Mouse (Mus musculus) G1E (cell line): ENCODE data around the gene Ppard. TPM values are rescaled to one million over a fixed set of nuclear protein-coding genes. Genes with fewer than 3 reads are reported as not detected.

ENCODE experiments used
- ATAC-seq: 2 replicates; pipeline ENCODE4 v1.8.0; 2016; ENCODE audit warnings: mild to moderate bottlenecking; ENCODE audit not compliant: insufficient number of reproducible peaks, poor library complexity, low FRiP score, severe bottlenecking; ENCODE audit errors: extremely low read depth
- DNase-seq: peaks from one replicate; pipeline ENCODE4 v3.0.0; 2012; ENCODE audit warnings: low spot score
- H3K27me3 ChIP-seq: 2 replicates; pipeline ENCODE4 v1.6.1; 2012; ENCODE audit warnings: mild to moderate bottlenecking, low read length, inconsistent platforms; ENCODE audit not compliant: insufficient read depth
- H3K36me3 ChIP-seq: replicated peaks from 2 replicates; pipeline ENCODE3; 2012; ENCODE audit warnings: mild to moderate bottlenecking, inconsistent platforms
- H3K4me1 ChIP-seq: 2 replicates; pipeline ENCODE4 v1.6.1; 2012; ENCODE audit warnings: low read depth, low read length, inconsistent platforms, mixed read lengths; ENCODE audit not compliant: insufficient read depth
- H3K4me3 ChIP-seq: 2 replicates; pipeline ENCODE4 v1.5.1; 2012; ENCODE audit warnings: low read depth, mild to moderate bottlenecking, inconsistent platforms, low read length, moderate library complexity, mixed read lengths
- H3K9me3 ChIP-seq: replicated peaks from 2 replicates; pipeline ENCODE4 v1.6.1; 2012; ENCODE audit warnings: inconsistent platforms
- CTCF ChIP-seq: IDR thresholded peaks from 2 replicates; pipeline ENCODE4 v1.5.1; 2012; ENCODE audit warnings: low read depth, low read length, inconsistent platforms, mixed read lengths
- GATA1 ChIP-seq: IDR thresholded peaks from 2 replicates; pipeline ENCODE4 v1.6.1; 2012; ENCODE audit warnings: borderline replicate concordance, low read length, inconsistent platforms, mixed read lengths
- GATA2 ChIP-seq: IDR thresholded peaks from 2 replicates; pipeline ENCODE4 v1.6.1; 2012; ENCODE audit warnings: low read depth, low read length, inconsistent platforms, borderline replicate concordance
- POLR2AphosphoS5 ChIP-seq: IDR thresholded peaks from 2 replicates; pipeline ENCODE4 v1.6.1; 2012; ENCODE audit warnings: low read depth, low read length, inconsistent platforms; ENCODE audit not compliant: insufficient replicate concordance
- TAL1 ChIP-seq: conservative IDR thresholded peaks from 2 replicates; pipeline ENCODE4 v1.6.1; 2012; ENCODE audit warnings: low read depth, low read length, inconsistent platforms, mixed read lengths
- polyA plus RNA-seq: library from polyadenylated mRNA; stranded (reverse); fragments of >175 nt; gene quantifications from 2 replicates; pipeline ENCODE4 v1.2.3, GENCODE M21; 2012
- total RNA-seq, 2 experiments: library from RNA; stranded (forward) in 1 of 2; stranded (reverse) in 1 of 2; fragments of 200-1000 nt in 1 of 2; fragments of >200 nt in 1 of 2; fragmentation: Nextera tagmentation in 1 of 2; gene quantifications; 2 replicates each; pipeline ENCODE4 v1.2.3; 2014 to 2017

Gene Ppard
- total and polyA plus RNA-seq, 3 experiments, result 3.0 to 19.1 (median 17.8) TPM

DNA sequence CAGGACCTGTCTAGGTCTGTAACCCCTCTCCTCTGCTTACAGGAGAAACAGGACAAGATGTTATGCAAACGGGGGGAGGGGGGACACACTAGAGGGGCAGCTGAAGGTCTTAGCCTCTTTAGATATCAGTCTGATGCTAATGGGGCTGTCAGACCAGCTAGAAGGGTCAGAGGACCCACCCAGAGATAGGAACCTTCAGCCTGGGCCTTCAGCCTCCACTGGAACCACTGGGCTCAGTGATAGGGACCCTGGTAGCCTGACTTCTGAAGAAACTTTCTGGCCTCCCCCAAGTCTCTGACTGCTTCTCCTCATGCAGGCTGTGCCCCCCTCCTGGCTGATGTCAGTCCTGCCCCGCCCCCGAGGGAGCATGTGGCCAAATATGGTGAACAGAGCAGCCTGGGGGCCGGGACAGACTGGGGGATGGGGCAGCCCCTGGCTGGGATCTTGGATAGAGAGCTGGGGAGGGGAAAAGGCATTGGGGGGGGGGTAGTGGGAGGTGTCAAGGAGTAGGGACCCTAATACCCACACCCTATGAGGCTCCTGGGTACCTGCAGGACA, 111.6 kb downstream of the Ppard start:
- H3K27me3 ChIP-seq, result peaks cover 58% of the 10 kb centered on the region

GRCm38 (mm10) chr17:28344670-28345069, 112.2 kb downstream of the Ppard start:
- Histone ChIP-seq H3K27me3 (peaks cover 63% of the 10 kb centered on the region), H3K36me3 (peaks cover 7% of the 10 kb centered on the region), H3K4me3 (no peak overlapping the region), H3K9me3 (peaks cover 3% of the 10 kb centered on the region), H3K4me1 (peaks cover 44% of the 10 kb centered on the region)
- TF ChIP-seq POLR2AphosphoS5 (no peak), GATA2 (no peak), CTCF (no peak), TAL1 (no peak)
- ATAC-seq (no peak), DNase-seq (no peak)

More for the DNA sequence above, 111.6 kb downstream of the Ppard start:
- no peak for DNase-seq
- Histone ChIP-seq H3K4me3 (no peak overlapping the region), H3K9me3 (peaks cover 5% of the 10 kb centered on the region), H3K36me3 (peaks cover 9% of the 10 kb centered on the region), H3K4me1 (peaks cover 43% of the 10 kb centered on the region)
- no peak for ATAC-seq
- TF ChIP-seq CTCF (no peak), TAL1 (no peak), POLR2AphosphoS5 (no peak), GATA1 (no peak), GATA2 (no peak)

DNA sequence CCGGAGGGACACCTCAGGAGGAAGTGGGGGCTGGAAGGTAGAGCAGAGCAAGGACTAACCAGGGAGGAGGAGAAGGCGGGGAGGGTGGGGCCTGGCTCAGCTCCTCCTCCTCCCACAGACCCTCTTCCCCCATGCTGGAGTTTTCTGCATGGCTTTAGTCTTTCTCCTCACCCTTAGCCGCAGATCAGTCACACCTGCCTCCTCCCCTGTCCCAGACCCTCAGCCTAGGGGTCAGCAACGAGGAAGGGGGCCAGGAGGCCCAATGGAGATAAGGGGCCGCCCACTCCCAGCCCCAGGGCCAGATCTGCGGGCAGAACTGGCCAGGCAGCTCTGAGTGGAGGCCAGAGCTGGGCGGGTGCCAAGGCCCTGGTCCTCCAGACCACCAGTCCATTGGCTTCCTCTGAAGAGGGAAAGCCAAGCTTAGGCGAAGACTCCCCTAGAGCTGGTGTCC, 112.8 kb downstream of the Ppard start:
- peaks cover 4% of the 10 kb centered on the region for H3K36me3 ChIP-seq
- TF ChIP-seq CTCF (no peak), GATA1 (no peak), GATA2 (no peak), POLR2AphosphoS5 (no peak), TAL1 (no peak)
- no peak overlapping the region; the same call in 1 of the 2 replicates for H3K4me3 ChIP-seq
- H3K27me3 ChIP-seq, result peaks cover 67% of the 10 kb centered on the region
- no peak for DNase-seq
- H3K9me3 ChIP-seq, result no peaks in the 10 kb centered on the region
- H3K4me1 ChIP-seq, result peaks cover 42% of the 10 kb centered on the region
- no peak for ATAC-seq

GRCm38 (mm10) chr17:28345882-28346281, 113.4 kb downstream of the Ppard start:
- no peak overlapping the region for H3K4me3 ChIP-seq
- ATAC-seq (no peak), DNase-seq (no peak)
- peaks cover 39% of the 10 kb centered on the region for H3K4me1 ChIP-seq
- TF ChIP-seq TAL1 (no peak), GATA1 (no peak), CTCF (no peak), GATA2 (no peak), POLR2AphosphoS5 (no peak)
- H3K27me3 ChIP-seq, result peaks cover 68% of the 10 kb centered on the region
- peaks cover 4% of the 10 kb centered on the region for H3K36me3 ChIP-seq
- no peaks in the 10 kb centered on the region for H3K9me3 ChIP-seq

DNA sequence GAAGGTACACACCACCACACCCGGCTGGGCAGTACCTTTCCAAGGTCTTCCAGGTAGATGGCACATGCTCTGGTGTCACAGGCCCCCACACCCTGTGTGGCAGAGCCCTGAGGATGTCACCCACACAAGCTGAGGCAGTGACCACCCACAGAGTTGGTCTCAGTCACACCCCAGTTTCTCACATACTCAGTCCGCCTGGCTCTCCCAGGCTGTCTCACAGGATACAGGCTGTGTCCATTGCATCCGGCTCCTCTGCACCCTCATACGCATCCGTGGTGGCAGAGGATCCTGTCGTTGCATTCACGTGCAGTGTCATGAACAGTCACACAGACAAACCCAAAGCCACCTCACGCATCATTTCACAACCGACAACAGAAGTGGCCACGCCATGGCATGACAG, 114.8 kb downstream of the Ppard start:
- H3K36me3 ChIP-seq, result peaks cover 4% of the 10 kb centered on the region
- ATAC-seq, result no peak
- H3K9me3 ChIP-seq, result no peaks in the 10 kb centered on the region
- no peak for DNase-seq
- no peak for TF ChIP-seq POLR2AphosphoS5
- no peak for TF ChIP-seq TAL1
- TF ChIP-seq GATA2, result no peak
- no peak for TF ChIP-seq GATA1
- TF ChIP-seq CTCF, result no peak
- no peak overlapping the region for H3K4me3 ChIP-seq
- peaks cover 72% of the 10 kb centered on the region for H3K27me3 ChIP-seq
- H3K4me1 ChIP-seq, result peaks cover 44% of the 10 kb centered on the region

- DNase-seq (no peak), ATAC-seq (no peak)
- Histone ChIP-seq H3K4me1 (peaks cover 48% of the 10 kb centered on the region), H3K27me3 (peaks cover 72% of the 10 kb centered on the region), H3K4me3 (no peak overlapping the region), H3K9me3 (no peaks in the 10 kb centered on the region), H3K36me3 (peaks cover 4% of the 10 kb centered on the region)
- TF ChIP-seq CTCF, result no peak
- no peak for TF ChIP-seq GATA2
- TF ChIP-seq GATA1, result no peak
- no peak for TF ChIP-seq TAL1
- no peak for TF ChIP-seq POLR2AphosphoS5
Measured at GRCm38 (mm10) chr17:28348211-28348610, 115.7 kb downstream of the Ppard start.
